Mouse (Mus musculus): ENCODE results near the gene Fam168a. TPM values are rescaled to one million over a fixed set of nuclear protein-coding genes. Genes with fewer than 3 reads are reported as not detected.

Gene Fam168a
- total and polyA plus RNA-seq, 3 experiments, result 3.1 to 19.2 TPM; not detected in 1

DNA sequence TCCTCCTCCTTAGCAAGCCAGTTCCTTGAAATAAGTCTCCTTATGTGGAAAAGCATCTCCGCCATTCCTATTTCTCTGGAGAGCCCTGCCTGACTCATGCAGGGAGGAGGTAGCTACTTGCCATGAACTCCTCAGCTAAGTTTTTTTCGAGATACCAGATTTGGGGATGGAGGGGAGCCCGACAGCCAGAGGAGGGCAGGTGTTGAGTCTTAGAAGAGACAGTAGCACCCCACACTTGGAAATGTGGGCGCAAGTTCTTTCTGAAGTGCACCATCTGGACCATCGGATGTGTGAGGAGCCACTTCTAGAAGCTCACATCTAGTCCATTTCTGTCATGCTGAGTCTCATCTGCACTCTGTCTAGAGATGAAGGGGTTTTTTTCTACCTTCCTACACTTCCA lies 35.8 kb upstream of the Fam168a start:
- no peak for DNase-seq (ENCODE audit: low read depth, low spot score)
- no peaks in the 10 kb centered on the region for H3K36me3 ChIP-seq (ENCODE audit: control insufficient read depth in 1 of 2, insufficient read depth in 2 of 2, low read length in 2 of 2)
- no peak overlapping the region for H3K4me3 ChIP-seq (ENCODE audit: control insufficient read depth in 1 of 2, insufficient read depth in 1 of 2, low read depth in 2 of 2, low read length in 2 of 2)
- no peaks in the 10 kb centered on the region for H3K79me2 ChIP-seq (ENCODE audit: control insufficient read depth, insufficient read depth, low read length, poor library complexity)
- TF ChIP-seq MAFK (IDR thresholded peaks at IDR 0.05; ENCODE audit: borderline replicate concordance, low read depth, low read length) (no peak), E2F4 (IDR thresholded peaks at IDR 0.05; ENCODE audit: borderline replicate concordance, low read depth, low read length) (no peak), MYC (IDR thresholded peaks at IDR 0.05; ENCODE audit: low read depth, low read length) (no peak), UBTF (IDR thresholded peaks at IDR 0.05; ENCODE audit: borderline replicate concordance, insufficient read depth, low read depth, low read length) (no peak)
- no peaks in the 10 kb centered on the region for H3K9me3 ChIP-seq (replicated peaks; ENCODE audit: insufficient read depth, low read length)
- peaks cover 0 to 2% of the 10 kb centered on the region in 2 experiments; a peak in 2 of 4 replicates for H3K27me3 ChIP-seq (ENCODE audit: control insufficient read depth in 1 of 2, insufficient read depth in 2 of 2, low read length in 2 of 2)
- no peak overlapping the region for H3K27ac ChIP-seq (ENCODE audit: control insufficient read depth, low read depth, low read length)
- H3K9ac ChIP-seq (ENCODE audit: control insufficient read depth, low read depth, low read length, poor library complexity, severe bottlenecking), result no peak overlapping the region
- H3K4me1 ChIP-seq (ENCODE audit: control insufficient read depth in 1 of 2, insufficient read depth in 2 of 2, low read length in 2 of 2), result no peaks in the 10 kb centered on the region

DNA sequence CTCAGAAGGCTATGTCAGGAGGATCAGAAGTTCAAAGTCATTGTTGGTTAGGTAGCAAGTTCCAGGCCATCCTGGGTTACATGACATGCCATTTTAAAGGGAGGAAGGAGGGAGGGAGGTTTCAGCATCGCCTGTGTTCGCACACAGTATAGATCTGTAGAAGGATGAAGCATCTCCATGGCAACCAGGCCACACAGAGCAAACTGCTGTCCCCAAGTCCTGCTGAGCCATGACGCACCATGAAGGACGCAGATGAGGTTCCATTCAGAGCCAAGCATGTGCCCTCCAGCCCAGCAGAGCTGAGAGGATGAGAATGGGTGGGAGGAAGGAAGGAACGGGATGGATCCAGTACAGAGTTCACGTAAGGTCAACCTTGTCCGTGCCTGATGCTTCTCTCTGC lies 33.0 kb upstream of the Fam168a start:
- no peak for TF ChIP-seq ELF1 (IDR thresholded peaks at IDR 0.05; ENCODE audit: low read depth, low read length)
- TF ChIP-seq MAZ (IDR thresholded peaks at IDR 0.05; ENCODE audit: low read depth, low read length), result no peak
- TF ChIP-seq EP300 (IDR thresholded peaks at IDR 0.05; ENCODE audit: low read depth in 1 of 2, low read length in 2 of 2), result no peak
- TF ChIP-seq ZMIZ1 (IDR thresholded peaks at IDR 0.05; ENCODE audit: low read depth, low read length), result no peak
- no peak for TF ChIP-seq NELFE (IDR thresholded peaks at IDR 0.05; ENCODE audit: low read depth, low read length)
- TF ChIP-seq ZKSCAN1 (IDR thresholded peaks at IDR 0.05; ENCODE audit: low read depth, low read length), result no peak
- TF ChIP-seq MYB (IDR thresholded peaks at IDR 0.05; ENCODE audit: low read depth, low read length), result no peak
- no peak for TF ChIP-seq CTCF (IDR thresholded peaks at IDR 0.05 in 2 of 3, conservative IDR thresholded peaks at IDR 0.05 in 1 of 3; ENCODE audit: control insufficient read depth in 1 of 3, insufficient read depth in 1 of 3, low read depth in 2 of 3, low read length in 3 of 3, poor library complexity in 1 of 3, severe bottlenecking in 1 of 3)
- no peak for TF ChIP-seq HCFC1 (IDR thresholded peaks at IDR 0.05; ENCODE audit: low read depth, low read length)
- no peak for TF ChIP-seq GATA1 (IDR thresholded peaks at IDR 0.05; ENCODE audit: low read depth, low read length)
- TF ChIP-seq NRF1 (IDR thresholded peaks at IDR 0.05; ENCODE audit: insufficient read depth, low read depth, low read length, poor library complexity, severe bottlenecking), result no peak
- TF ChIP-seq ZC3H11A (IDR thresholded peaks at IDR 0.05; ENCODE audit: low read depth, low read length), result no peak
- no peak for TF ChIP-seq JUND (IDR thresholded peaks at IDR 0.05; ENCODE audit: low read depth, low read length)
- no peak for TF ChIP-seq SMC3 (IDR thresholded peaks at IDR 0.05; ENCODE audit: low read depth, low read length)
- TF ChIP-seq POLR2AphosphoS2 (IDR thresholded peaks at IDR 0.05; ENCODE audit: low read length), result no peak
- no peak for TF ChIP-seq MAFK (IDR thresholded peaks at IDR 0.05; ENCODE audit: borderline replicate concordance, low read depth, low read length)
- TF ChIP-seq TAL1 (IDR thresholded peaks at IDR 0.05; ENCODE audit: low read length), result no peak
- Histone ChIP-seq H3K27me3 (ENCODE audit: control insufficient read depth in 1 of 2, insufficient read depth in 2 of 2, low read length in 2 of 2) (peaks cover 0 to 2% of the 10 kb centered on the region in 2 experiments; a peak in 2 of 4 replicates), H3K79me2 (ENCODE audit: control insufficient read depth, insufficient read depth, low read length, poor library complexity) (no peaks in the 10 kb centered on the region)

More for the DNA sequence above, 33.0 kb upstream of the Fam168a start:
- H3K9ac ChIP-seq (ENCODE audit: control insufficient read depth, low read depth, low read length, poor library complexity, severe bottlenecking), result no peak overlapping the region
- H3K27ac ChIP-seq (ENCODE audit: control insufficient read depth, low read depth, low read length), result no peak overlapping the region
- no peak overlapping the region for H3K4me3 ChIP-seq (ENCODE audit: control insufficient read depth in 1 of 2, insufficient read depth in 1 of 2, low read depth in 2 of 2, low read length in 2 of 2)
- no peaks in the 10 kb centered on the region for H3K9me3 ChIP-seq (replicated peaks; ENCODE audit: insufficient read depth, low read length)
- DNase-seq (ENCODE audit: low read depth, low spot score), result no peak
- no peaks in the 10 kb centered on the region for H3K36me3 ChIP-seq (ENCODE audit: control insufficient read depth in 1 of 2, insufficient read depth in 2 of 2, low read length in 2 of 2)
- 0 out of 4 replicates have a peak, but pooled peaks cover 0 to 2% of the 10 kb centered on the region in 2 experiments for H3K4me1 ChIP-seq (ENCODE audit: control insufficient read depth in 1 of 2, insufficient read depth in 2 of 2, low read length in 2 of 2)
